Mouse (Mus musculus): ENCODE data around the gene Grhl1. TPM values are rescaled to one million over a fixed set of nuclear protein-coding genes. Genes with fewer than 3 reads are reported as not detected.
"Not testable (repeated sequence)": the region's sequence is repeated elsewhere in the genome, so short reads cannot be mapped to it uniquely, and the experiment has no call there.

Gene Grhl1
- polyA plus RNA-seq (2015; fragmentation: Nextera tagmentation; extraction: Ambion mirVana), result 0.60 and 0.86 TPM in 2 replicates

GRCm38 (mm10) chr12:24571523-24572392, at the start of gene Grhl1:
Gene Grhl1 (plus strand): TSS chr12:24572283.
- Histone ChIP-seq H3K4me3 (ENCODE audit: low read length) (peak within 1 kb of the TSS; percentile 65), H3K4me2 (ENCODE audit: low read depth, low read length) (peak within 1 kb of the TSS; percentile 94), H3K27ac (ENCODE audit: low read length) (no peak within 1 kb of the TSS), H3K27me3 (replicated peaks; ENCODE audit: control insufficient read depth, insufficient read depth, low read length) (peaks cover 15% of the 10 kb centered on the region; the same call in 1 of the 2 replicates), H3K4me1 (ENCODE audit: control insufficient read depth, insufficient read depth, low read length) (peaks cover 7% of the 10 kb centered on the region), H3K9me3 (ENCODE audit: control insufficient read depth, low read length) (no peaks in the 10 kb centered on the region), H3K9ac (ENCODE audit: low read depth, low read length) (peak within 1 kb of the TSS; percentile 66), H3K36me3 (ENCODE audit: control insufficient read depth, insufficient read depth, low read length) (no peaks in the 10 kb centered on the region)
- 2% methylated on average over 57 of the region's 64 CpGs for WGBS
- ATAC-seq, result peak; percentile 100

GRCm38 (mm10) chr12:24525065-24525464, 47.0 kb upstream of the Grhl1 start:
- not testable (repeated sequence) for H3K4me1 ChIP-seq (ENCODE audit: control insufficient read depth, insufficient read depth, low read length); H3K36me3 ChIP-seq (ENCODE audit: control insufficient read depth, insufficient read depth, low read length); H3K4me3 ChIP-seq (ENCODE audit: low read length); H3K27me3 ChIP-seq (replicated peaks; ENCODE audit: control insufficient read depth, insufficient read depth, low read length); H3K4me2 ChIP-seq (ENCODE audit: low read depth, low read length); H3K9me3 ChIP-seq (ENCODE audit: control insufficient read depth, low read length); H3K27ac ChIP-seq (ENCODE audit: low read length); ATAC-seq; H3K9ac ChIP-seq (ENCODE audit: low read depth, low read length)
- WGBS, result 85% methylated on average over 7 of the region's 7 CpGs

- H3K36me3 ChIP-seq (ENCODE audit: control insufficient read depth, insufficient read depth, low read length), result no peaks in the 10 kb centered on the region
- H3K27me3 ChIP-seq (replicated peaks; ENCODE audit: control insufficient read depth, insufficient read depth, low read length), result no peaks in the 10 kb centered on the region
- H3K9me3 ChIP-seq (ENCODE audit: control insufficient read depth, low read length), result no peaks in the 10 kb centered on the region
- no peaks in the 10 kb centered on the region for H3K4me1 ChIP-seq (ENCODE audit: control insufficient read depth, insufficient read depth, low read length)
- H3K4me3 ChIP-seq (ENCODE audit: low read length), result no peak overlapping the region
- no peak overlapping the region for H3K4me2 ChIP-seq (ENCODE audit: low read depth, low read length)
- 53% methylated on average over 5 of the region's 5 CpGs for WGBS
- H3K27ac ChIP-seq (ENCODE audit: low read length), result no peak overlapping the region
- ATAC-seq, result peak; percentile 74
- H3K9ac ChIP-seq (ENCODE audit: low read depth, low read length), result no peak overlapping the region
Observed at GRCm38 (mm10) chr12:24536390-24536789, 35.7 kb upstream of the Grhl1 start.

- WGBS, result 82% methylated on average over 2 of the region's 2 CpGs
- H3K4me3 ChIP-seq (ENCODE audit: low read length), result no peak overlapping the region
- no peak overlapping the region for H3K9ac ChIP-seq (ENCODE audit: low read depth, low read length)
- no peak for ATAC-seq
- no peaks in the 10 kb centered on the region for H3K9me3 ChIP-seq (ENCODE audit: control insufficient read depth, low read length)
- no peaks in the 10 kb centered on the region for H3K27me3 ChIP-seq (replicated peaks; ENCODE audit: control insufficient read depth, insufficient read depth, low read length)
- H3K36me3 ChIP-seq (ENCODE audit: control insufficient read depth, insufficient read depth, low read length), result no peaks in the 10 kb centered on the region
- H3K4me2 ChIP-seq (ENCODE audit: low read depth, low read length), result no peak overlapping the region
- no peaks in the 10 kb centered on the region for H3K4me1 ChIP-seq (ENCODE audit: control insufficient read depth, insufficient read depth, low read length)
- H3K27ac ChIP-seq (ENCODE audit: low read length), result no peak overlapping the region
Observed at GRCm38 (mm10) chr12:24537201-24537600, 34.9 kb upstream of the Grhl1 start.

GRCm38 (mm10) chr12:24537965-24538364, 34.1 kb upstream of the Grhl1 start:
- H3K9ac ChIP-seq (ENCODE audit: low read depth, low read length), result no peak overlapping the region
- no peak overlapping the region for H3K27ac ChIP-seq (ENCODE audit: low read length)
- no peaks in the 10 kb centered on the region for H3K27me3 ChIP-seq (replicated peaks; ENCODE audit: control insufficient read depth, insufficient read depth, low read length)
- no peak overlapping the region for H3K4me3 ChIP-seq (ENCODE audit: low read length)
- no peaks in the 10 kb centered on the region for H3K4me1 ChIP-seq (ENCODE audit: control insufficient read depth, insufficient read depth, low read length)
- WGBS, result 74% methylated on average over 4 of the region's 4 CpGs
- no peaks in the 10 kb centered on the region for H3K9me3 ChIP-seq (ENCODE audit: control insufficient read depth, low read length)
- no peaks in the 10 kb centered on the region for H3K36me3 ChIP-seq (ENCODE audit: control insufficient read depth, insufficient read depth, low read length)
- no peak for ATAC-seq
- H3K4me2 ChIP-seq (ENCODE audit: low read depth, low read length), result no peak overlapping the region

- Histone ChIP-seq H3K9ac (ENCODE audit: low read depth, low read length) (no peak overlapping the region), H3K9me3 (ENCODE audit: control insufficient read depth, low read length) (no peaks in the 10 kb centered on the region), H3K27me3 (replicated peaks; ENCODE audit: control insufficient read depth, insufficient read depth, low read length) (no peaks in the 10 kb centered on the region), H3K36me3 (ENCODE audit: control insufficient read depth, insufficient read depth, low read length) (no peaks in the 10 kb centered on the region), H3K4me3 (ENCODE audit: low read length) (no peak overlapping the region), H3K27ac (ENCODE audit: low read length) (no peak overlapping the region), H3K4me2 (ENCODE audit: low read depth, low read length) (no peak overlapping the region), H3K4me1 (ENCODE audit: control insufficient read depth, insufficient read depth, low read length) (no peaks in the 10 kb centered on the region)
- WGBS, result 82% methylated on average over 16 of the region's 16 CpGs
- ATAC-seq, result no peak
Observed at GRCm38 (mm10) chr12:24541426-24542154, 30.5 kb upstream of the Grhl1 start.

- H3K9me3 ChIP-seq (ENCODE audit: control insufficient read depth, low read length), result no peaks in the 10 kb centered on the region
- no peaks in the 10 kb centered on the region for H3K4me1 ChIP-seq (ENCODE audit: control insufficient read depth, insufficient read depth, low read length)
- no peak overlapping the region for H3K4me2 ChIP-seq (ENCODE audit: low read depth, low read length)
- no peaks in the 10 kb centered on the region for H3K36me3 ChIP-seq (ENCODE audit: control insufficient read depth, insufficient read depth, low read length)
- no peak overlapping the region for H3K9ac ChIP-seq (ENCODE audit: low read depth, low read length)
- no peak overlapping the region for H3K27ac ChIP-seq (ENCODE audit: low read length)
- ATAC-seq, result no peak
- H3K4me3 ChIP-seq (ENCODE audit: low read length), result no peak overlapping the region
- 83% methylated on average over 8 of the region's 8 CpGs for WGBS
- H3K27me3 ChIP-seq (replicated peaks; ENCODE audit: control insufficient read depth, insufficient read depth, low read length), result no peaks in the 10 kb centered on the region
Observed at GRCm38 (mm10) chr12:24547686-24548085, 24.4 kb upstream of the Grhl1 start.

GRCm38 (mm10) chr12:24548885-24549284, 23.2 kb upstream of the Grhl1 start:
- no peaks in the 10 kb centered on the region for H3K27me3 ChIP-seq (replicated peaks; ENCODE audit: control insufficient read depth, insufficient read depth, low read length)
- no peak overlapping the region for H3K4me2 ChIP-seq (ENCODE audit: low read depth, low read length)
- no peak overlapping the region for H3K9ac ChIP-seq (ENCODE audit: low read depth, low read length)
- H3K4me3 ChIP-seq (ENCODE audit: low read length), result no peak overlapping the region
- H3K4me1 ChIP-seq (ENCODE audit: control insufficient read depth, insufficient read depth, low read length), result no peaks in the 10 kb centered on the region
- H3K27ac ChIP-seq (ENCODE audit: low read length), result no peak overlapping the region
- no peak for ATAC-seq
- H3K9me3 ChIP-seq (ENCODE audit: control insufficient read depth, low read length), result no peaks in the 10 kb centered on the region
- no peaks in the 10 kb centered on the region for H3K36me3 ChIP-seq (ENCODE audit: control insufficient read depth, insufficient read depth, low read length)
- 88% methylated on average over 6 of the region's 6 CpGs for WGBS

- no peak overlapping the region for H3K9ac ChIP-seq (ENCODE audit: low read depth, low read length)
- H3K9me3 ChIP-seq (ENCODE audit: control insufficient read depth, low read length), result no peaks in the 10 kb centered on the region
- H3K4me1 ChIP-seq (ENCODE audit: control insufficient read depth, insufficient read depth, low read length), result no peaks in the 10 kb centered on the region
- no peaks in the 10 kb centered on the region for H3K27me3 ChIP-seq (replicated peaks; ENCODE audit: control insufficient read depth, insufficient read depth, low read length)
- H3K4me3 ChIP-seq (ENCODE audit: low read length), result no peak overlapping the region
- no peak overlapping the region for H3K27ac ChIP-seq (ENCODE audit: low read length)
- ATAC-seq, result no peak
- peaks cover 2% of the 10 kb centered on the region; the same call in 1 of the 2 replicates for H3K36me3 ChIP-seq (ENCODE audit: control insufficient read depth, insufficient read depth, low read length)
- WGBS, result 67% methylated on average over 2 of the region's 2 CpGs
- no peak overlapping the region for H3K4me2 ChIP-seq (ENCODE audit: low read depth, low read length)
Observed at GRCm38 (mm10) chr12:24552531-24552930, 19.6 kb upstream of the Grhl1 start.

All from intestine, embryonic 16.5 days (tissue).